Mouse (Mus musculus): ENCODE data around the gene Bag5. TPM values are rescaled to one million over a fixed set of nuclear protein-coding genes. Genes with fewer than 3 reads are reported as not detected.

Bag5 gene
- total and polyA plus RNA-seq, 3 experiments, result 24.0 to 38.0 TPM; not detected in 1

GRCm38 (mm10) chr12:111720222-111720621 is 7.2 kb upstream of the Bag5 start:
- no peak overlapping the region for H3K27ac ChIP-seq (ENCODE audit: control insufficient read depth, low read depth, low read length)
- H3K4me3 ChIP-seq (ENCODE audit: control insufficient read depth in 1 of 2, insufficient read depth in 1 of 2, low read depth in 2 of 2, low read length in 2 of 2), result no peak overlapping the region
- peaks cover 2% of the 10 kb centered on the region; the same call in 1 of the 2 replicates for H3K79me2 ChIP-seq (ENCODE audit: control insufficient read depth, insufficient read depth, low read length, poor library complexity)
- no peaks in the 10 kb centered on the region; a peak in 1 of 4 replicates for H3K36me3 ChIP-seq (ENCODE audit: control insufficient read depth in 1 of 2, insufficient read depth in 2 of 2, low read length in 2 of 2)
- H3K27me3 ChIP-seq (ENCODE audit: control insufficient read depth in 1 of 2, insufficient read depth in 2 of 2, low read length in 2 of 2), result no peaks in the 10 kb centered on the region
- H3K9ac ChIP-seq (ENCODE audit: control insufficient read depth, low read depth, low read length, poor library complexity, severe bottlenecking), result no peak overlapping the region
- no peaks in the 10 kb centered on the region for H3K9me3 ChIP-seq (replicated peaks; ENCODE audit: insufficient read depth, low read length)
- no peaks in the 10 kb centered on the region for H3K4me1 ChIP-seq (ENCODE audit: control insufficient read depth in 1 of 2, insufficient read depth in 2 of 2, low read length in 2 of 2)
- no peak for DNase-seq (ENCODE audit: low read depth, low spot score)
- TF ChIP-seq KAT2A (conservative IDR thresholded peaks at IDR 0.05; ENCODE audit: low read depth, low read length) (no peak), CHD2 (IDR thresholded peaks at IDR 0.05; ENCODE audit: low read length) (no peak)

GRCm38 (mm10) chr12:111718656-111719055 is 5.6 kb upstream of the Bag5 start:
- H3K9ac ChIP-seq (ENCODE audit: control insufficient read depth, low read depth, low read length, poor library complexity, severe bottlenecking), result no peak overlapping the region
- no peaks in the 10 kb centered on the region for H3K9me3 ChIP-seq (replicated peaks; ENCODE audit: insufficient read depth, low read length)
- peaks cover 0 to 3% of the 10 kb centered on the region in 2 experiments; a peak in 2 of 4 replicates for H3K36me3 ChIP-seq (ENCODE audit: control insufficient read depth in 1 of 2, insufficient read depth in 2 of 2, low read length in 2 of 2)
- no peaks in the 10 kb centered on the region for H3K27me3 ChIP-seq (ENCODE audit: control insufficient read depth in 1 of 2, insufficient read depth in 2 of 2, low read length in 2 of 2)
- H3K4me1 ChIP-seq (ENCODE audit: control insufficient read depth in 1 of 2, insufficient read depth in 2 of 2, low read length in 2 of 2), result no peaks in the 10 kb centered on the region; a peak in 1 of 4 replicates
- H3K27ac ChIP-seq (ENCODE audit: control insufficient read depth, low read depth, low read length), result no peak overlapping the region
- no peak overlapping the region for H3K4me3 ChIP-seq (ENCODE audit: control insufficient read depth in 1 of 2, insufficient read depth in 1 of 2, low read depth in 2 of 2, low read length in 2 of 2)
- peaks cover 8% of the 10 kb centered on the region; the same call in 1 of the 2 replicates for H3K79me2 ChIP-seq (ENCODE audit: control insufficient read depth, insufficient read depth, low read length, poor library complexity)
- TF ChIP-seq ZC3H11A (IDR thresholded peaks at IDR 0.05; ENCODE audit: low read depth, low read length), result no peak
- TF ChIP-seq ZNF384 (IDR thresholded peaks at IDR 0.05; ENCODE audit: low read depth, low read length), result no peak
- no peak for TF ChIP-seq ETS1 (IDR thresholded peaks at IDR 0.05; ENCODE audit: low read depth, low read length)
- TF ChIP-seq USF2 (IDR thresholded peaks at IDR 0.05; ENCODE audit: borderline replicate concordance in 1 of 2, insufficient read depth in 1 of 2, low read depth in 1 of 2, low read length in 2 of 2), result no peak
- TF ChIP-seq GABPA (IDR thresholded peaks at IDR 0.05; ENCODE audit: low read depth, low read length), result no peak
- no peak for TF ChIP-seq MAFK (IDR thresholded peaks at IDR 0.05; ENCODE audit: borderline replicate concordance, low read depth, low read length)
- no peak for TF ChIP-seq TBP (IDR thresholded peaks at IDR 0.05; ENCODE audit: low read depth, low read length)
- TF ChIP-seq POLR2A (IDR thresholded peaks at IDR 0.05; ENCODE audit: control insufficient read depth in 1 of 2, insufficient read depth in 1 of 2, low read depth in 1 of 2, low read length in 2 of 2, poor library complexity in 1 of 2), result no peak
- no peak for TF ChIP-seq TAL1 (IDR thresholded peaks at IDR 0.05; ENCODE audit: low read length)
- no peak for DNase-seq (ENCODE audit: low read depth, low spot score)

- peaks cover 0 to 6% of the 10 kb centered on the region in 2 experiments; a peak in 3 of 4 replicates for H3K4me1 ChIP-seq (ENCODE audit: control insufficient read depth in 1 of 2, insufficient read depth in 2 of 2, low read length in 2 of 2)
- H3K36me3 ChIP-seq (ENCODE audit: control insufficient read depth in 1 of 2, insufficient read depth in 2 of 2, low read length in 2 of 2), result peaks cover 0 to 5% of the 10 kb centered on the region in 2 experiments; a peak in 2 of 4 replicates
- no peak overlapping the region for H3K27ac ChIP-seq (ENCODE audit: control insufficient read depth, low read depth, low read length)
- peaks cover 27% of the 10 kb centered on the region for H3K79me2 ChIP-seq (ENCODE audit: control insufficient read depth, insufficient read depth, low read length, poor library complexity)
- H3K4me3 ChIP-seq (ENCODE audit: control insufficient read depth in 1 of 2, insufficient read depth in 1 of 2, low read depth in 2 of 2, low read length in 2 of 2), result no peak overlapping the region
- H3K9ac ChIP-seq (ENCODE audit: control insufficient read depth, low read depth, low read length, poor library complexity, severe bottlenecking), result no peak overlapping the region
- no peaks in the 10 kb centered on the region for H3K27me3 ChIP-seq (ENCODE audit: control insufficient read depth in 1 of 2, insufficient read depth in 2 of 2, low read length in 2 of 2)
- DNase-seq (ENCODE audit: low read depth, low spot score), result no peak
- no peak for TF ChIP-seq POLR2AphosphoS2 (IDR thresholded peaks at IDR 0.05; ENCODE audit: low read length)
- no peak for TF ChIP-seq CHD2 (IDR thresholded peaks at IDR 0.05; ENCODE audit: low read length)
- TF ChIP-seq TCF12 (IDR thresholded peaks at IDR 0.05; ENCODE audit: low read depth, low read length), result no peak
- no peak for TF ChIP-seq NELFE (IDR thresholded peaks at IDR 0.05; ENCODE audit: low read depth, low read length)
- TF ChIP-seq TBP (IDR thresholded peaks at IDR 0.05; ENCODE audit: low read depth, low read length), result peak; percentile 54; the same call in 1 of the 2 replicates
- no peaks in the 10 kb centered on the region for H3K9me3 ChIP-seq (replicated peaks; ENCODE audit: insufficient read depth, low read length)
These were observed 3.4 kb upstream of the Bag5 start for GRCm38 (mm10) chr12:111716505-111716904.
